Mouse (Mus musculus) liver, postnatal 0 days (tissue): Measurements from ENCODE around the gene Htr2b.

ENCODE experiments used
- CTCF ChIP-seq: sonication (generic); IDR thresholded peaks from 2 replicates; pipeline ENCODE4 v1.5.1; 2016; ENCODE audit warnings: antibody characterized with exemption, low read depth
- EP300 ChIP-seq: IDR thresholded peaks from 2 replicates; pipeline ENCODE4 v1.6.1; 2016; ENCODE audit warnings: antibody characterized with exemption, low read depth, mild to moderate bottlenecking

DNA sequence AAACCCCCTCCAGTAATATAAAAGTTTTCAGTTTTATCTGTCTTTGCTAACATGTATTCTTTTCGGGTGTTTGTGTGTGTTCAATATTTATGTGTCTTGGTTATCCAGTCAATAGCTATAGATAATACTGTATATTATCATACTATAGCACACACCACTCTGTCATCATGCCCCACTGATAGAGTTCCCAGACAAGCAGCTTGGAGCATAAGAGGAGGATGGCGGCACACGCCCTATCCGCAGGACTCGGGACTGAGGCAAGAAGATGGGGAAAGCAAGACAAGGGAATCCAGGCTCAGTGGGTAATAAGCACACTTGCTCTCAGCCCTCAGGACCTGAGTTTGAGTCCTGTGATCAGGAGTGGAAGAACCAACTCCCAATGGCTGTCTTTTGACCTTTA is 48.7 kb upstream of the Htr2b start:
- TF ChIP-seq CTCF = no peak
- TF ChIP-seq EP300 = 0 out of 2 replicates have a peak, but pooled peaks have one; percentile 46
